Mouse (Mus musculus): ENCODE measurements around the gene Brms1l. TPM values are rescaled to one million over a fixed set of nuclear protein-coding genes. Genes with fewer than 3 reads are reported as not detected.
A peak's percentile ranks its signal among the peaks of the same experiment; 100 is the strongest.
"Not testable (repeated sequence)": the region's sequence is repeated elsewhere in the genome, so short reads cannot be mapped to it uniquely, and the experiment has no call there.

The Brms1l gene
- total and polyA plus RNA-seq, 3 experiments, result 17.4 to 33.5 TPM; not detected in 1

- H3K27me3 ChIP-seq (ENCODE audit: control insufficient read depth in 1 of 2, insufficient read depth in 2 of 2, low read length in 2 of 2); H3K27ac ChIP-seq (ENCODE audit: control insufficient read depth, low read depth, low read length); H3K79me2 ChIP-seq (ENCODE audit: control insufficient read depth, insufficient read depth, low read length, poor library complexity); H3K36me3 ChIP-seq (ENCODE audit: control insufficient read depth in 1 of 2, insufficient read depth in 2 of 2, low read length in 2 of 2); H3K4me3 ChIP-seq (ENCODE audit: control insufficient read depth in 1 of 2, insufficient read depth in 1 of 2, low read depth in 2 of 2, low read length in 2 of 2); H3K9ac ChIP-seq (ENCODE audit: control insufficient read depth, low read depth, low read length, poor library complexity, severe bottlenecking); DNase-seq (ENCODE audit: low read depth, low spot score); H3K4me1 ChIP-seq (ENCODE audit: control insufficient read depth in 1 of 2, insufficient read depth in 2 of 2, low read length in 2 of 2); H3K9me3 ChIP-seq (replicated peaks; ENCODE audit: insufficient read depth, low read length): not testable (repeated sequence)
- TF ChIP-seq CTCF (IDR thresholded peaks at IDR 0.05 in 2 of 3, conservative IDR thresholded peaks at IDR 0.05 in 1 of 3; ENCODE audit: control insufficient read depth in 1 of 3, insufficient read depth in 1 of 3, low read depth in 2 of 3, low read length in 3 of 3, poor library complexity in 1 of 3, severe bottlenecking in 1 of 3), result peak in 1 of 3 experiments; percentile 11; a peak in 1 of 6 replicates
Observed at GRCm38 (mm10) chr12:55794485-55794884, 41.6 kb upstream of the Brms1l start.

GRCm38 (mm10) chr12:55797103-55797502 lies 39.0 kb upstream of the Brms1l start:
- DNase-seq (ENCODE audit: low read depth, low spot score), result no peak
- no peak for TF ChIP-seq JUND (IDR thresholded peaks at IDR 0.05; ENCODE audit: low read depth, low read length)
- TF ChIP-seq ZC3H11A (IDR thresholded peaks at IDR 0.05; ENCODE audit: low read depth, low read length), result no peak
- no peaks in the 10 kb centered on the region for H3K9me3 ChIP-seq (replicated peaks; ENCODE audit: insufficient read depth, low read length)
- H3K27me3 ChIP-seq (ENCODE audit: control insufficient read depth in 1 of 2, insufficient read depth in 2 of 2, low read length in 2 of 2), result no peaks in the 10 kb centered on the region
- peaks cover 0 to 2% of the 10 kb centered on the region in 2 experiments; a peak in 2 of 4 replicates for H3K36me3 ChIP-seq (ENCODE audit: control insufficient read depth in 1 of 2, insufficient read depth in 2 of 2, low read length in 2 of 2)
- peaks cover 13% of the 10 kb centered on the region for H3K79me2 ChIP-seq (ENCODE audit: control insufficient read depth, insufficient read depth, low read length, poor library complexity)
- H3K4me3 ChIP-seq (ENCODE audit: control insufficient read depth in 1 of 2, insufficient read depth in 1 of 2, low read depth in 2 of 2, low read length in 2 of 2), result no peak overlapping the region
- H3K4me1 ChIP-seq (ENCODE audit: control insufficient read depth in 1 of 2, insufficient read depth in 2 of 2, low read length in 2 of 2), result no peaks in the 10 kb centered on the region
- H3K27ac ChIP-seq (ENCODE audit: control insufficient read depth, low read depth, low read length), result no peak overlapping the region
- no peak overlapping the region for H3K9ac ChIP-seq (ENCODE audit: control insufficient read depth, low read depth, low read length, poor library complexity, severe bottlenecking)

GRCm38 (mm10) chr12:55798745-55799144 lies 37.4 kb upstream of the Brms1l start:
- no peak for TF ChIP-seq POLR2AphosphoS2 (IDR thresholded peaks at IDR 0.05; ENCODE audit: low read length)
- no peak for TF ChIP-seq CTCF (IDR thresholded peaks at IDR 0.05 in 2 of 3, conservative IDR thresholded peaks at IDR 0.05 in 1 of 3; ENCODE audit: control insufficient read depth in 1 of 3, insufficient read depth in 1 of 3, low read depth in 2 of 3, low read length in 3 of 3, poor library complexity in 1 of 3, severe bottlenecking in 1 of 3)
- TF ChIP-seq CHD1 (IDR thresholded peaks at IDR 0.05; ENCODE audit: low read depth, low read length), result no peak
- no peak for TF ChIP-seq MYC (IDR thresholded peaks at IDR 0.05; ENCODE audit: low read depth, low read length)
- TF ChIP-seq TAL1 (IDR thresholded peaks at IDR 0.05; ENCODE audit: low read length), result no peak
- TF ChIP-seq ZNF384 (IDR thresholded peaks at IDR 0.05; ENCODE audit: low read depth, low read length), result no peak
- TF ChIP-seq USF2 (IDR thresholded peaks at IDR 0.05; ENCODE audit: borderline replicate concordance in 1 of 2, insufficient read depth in 1 of 2, low read depth in 1 of 2, low read length in 2 of 2), result no peak
- no peak for TF ChIP-seq JUND (IDR thresholded peaks at IDR 0.05; ENCODE audit: low read depth, low read length)
- TF ChIP-seq MAX (IDR thresholded peaks at IDR 0.05; ENCODE audit: low read length), result no peak
- no peak for TF ChIP-seq E2F4 (IDR thresholded peaks at IDR 0.05; ENCODE audit: borderline replicate concordance, low read depth, low read length)
- Histone ChIP-seq H3K9ac (ENCODE audit: control insufficient read depth, low read depth, low read length, poor library complexity, severe bottlenecking) (no peak overlapping the region), H3K9me3 (replicated peaks; ENCODE audit: insufficient read depth, low read length) (no peaks in the 10 kb centered on the region), H3K4me3 (ENCODE audit: control insufficient read depth in 1 of 2, insufficient read depth in 1 of 2, low read depth in 2 of 2, low read length in 2 of 2) (no peak overlapping the region), H3K27me3 (ENCODE audit: control insufficient read depth in 1 of 2, insufficient read depth in 2 of 2, low read length in 2 of 2) (no peaks in the 10 kb centered on the region), H3K36me3 (ENCODE audit: control insufficient read depth in 1 of 2, insufficient read depth in 2 of 2, low read length in 2 of 2) (no peaks in the 10 kb centered on the region; a peak in 1 of 4 replicates), H3K27ac (ENCODE audit: control insufficient read depth, low read depth, low read length) (no peak overlapping the region), H3K79me2 (ENCODE audit: control insufficient read depth, insufficient read depth, low read length, poor library complexity) (peaks cover 13% of the 10 kb centered on the region), H3K4me1 (ENCODE audit: control insufficient read depth in 1 of 2, insufficient read depth in 2 of 2, low read length in 2 of 2) (no peaks in the 10 kb centered on the region)
- DNase-seq (ENCODE audit: low read depth, low spot score), result no peak
